Comparison of ENCODE assay signal across 25 mouse cellular contexts in genomic region chr8:84507220-84507619, GRCm38 (mm10).
"Had no signal": no experiment of that assay in that cellular context is flagged by ENCODE, and none has a peak within 500 bp of the region (broad histone marks: within the 10 kb centered on the region; RNA-seq: fewer than 3 reads in every experiment).

No protein-coding gene starts in this region.

- H3K27ac ChIP-seq: kidney, embryonic 15.5 days; limb, embryonic 10.5 days; limb, embryonic 13.5 days; liver, embryonic 12.5 days; liver, embryonic 15.5 days; lung, embryonic 15.5 days; midbrain, embryonic 12.5 days; midbrain, embryonic 15.5 days; neural tube, embryonic 12.5 days; neural tube, embryonic 15.5 days; stomach, postnatal 0 days had no signal

- H3K27me3 ChIP-seq: kidney, embryonic 15.5 days; limb, embryonic 13.5 days; liver, embryonic 12.5 days; liver, embryonic 15.5 days; lung, embryonic 15.5 days; midbrain, embryonic 12.5 days; midbrain, embryonic 15.5 days; neural tube, embryonic 12.5 days; neural tube, embryonic 15.5 days had no signal

- H3K9ac ChIP-seq: kidney, embryonic 15.5 days; limb, embryonic 13.5 days; liver, embryonic 12.5 days; liver, embryonic 15.5 days; lung, embryonic 15.5 days; midbrain, embryonic 12.5 days; midbrain, embryonic 15.5 days; neural tube, embryonic 12.5 days; neural tube, embryonic 15.5 days had no signal

- H3K36me3 ChIP-seq: kidney, embryonic 15.5 days; limb, embryonic 10.5 days; limb, embryonic 13.5 days; liver, embryonic 12.5 days; liver, embryonic 15.5 days; lung, embryonic 15.5 days; midbrain, embryonic 12.5 days; midbrain, embryonic 15.5 days; neural tube, embryonic 12.5 days; neural tube, embryonic 15.5 days had no signal

- DNase-seq: kidney, postnatal 10 days; kidney, postnatal 36 days; layer of hippocampus, postnatal 36 days; liver; lung, adult 18-20 months; lung, postnatal 10 days; lung, postnatal 36 days; right cerebral cortex, adult 18-20 months; right cerebral cortex, postnatal 14 days; right cerebral cortex, postnatal 4 days; thymus, adult 2 months; thymus, postnatal 14 days; thymus, postnatal 4 days had no signal

- H3K9me3 ChIP-seq: kidney, embryonic 15.5 days; limb, embryonic 10.5 days; limb, embryonic 13.5 days; liver, embryonic 12.5 days; liver, embryonic 15.5 days; lung, embryonic 15.5 days; megakaryocyte, embryonic 14.5 days; midbrain, embryonic 12.5 days; midbrain, embryonic 15.5 days; neural tube, embryonic 12.5 days; neural tube, embryonic 15.5 days had no signal

- ATAC-seq: liver, embryonic 12.5 days; midbrain, embryonic 15.5 days had no signal

- H3K4me3 ChIP-seq: kidney, embryonic 15.5 days; limb, embryonic 10.5 days; limb, embryonic 13.5 days; liver, embryonic 12.5 days; liver, embryonic 15.5 days; lung, embryonic 15.5 days; megakaryocyte, embryonic 14.5 days; midbrain, embryonic 12.5 days; midbrain, embryonic 15.5 days; neural tube, embryonic 12.5 days; neural tube, embryonic 15.5 days had no signal

- H3K4me2 ChIP-seq: kidney, embryonic 15.5 days; limb, embryonic 13.5 days; liver, embryonic 12.5 days; liver, embryonic 15.5 days; lung, embryonic 15.5 days; midbrain, embryonic 12.5 days; midbrain, embryonic 15.5 days; neural tube, embryonic 12.5 days; neural tube, embryonic 15.5 days had no signal

- H3K4me1 ChIP-seq: kidney, embryonic 15.5 days; limb, embryonic 10.5 days; limb, embryonic 13.5 days; liver, embryonic 12.5 days; liver, embryonic 15.5 days; lung, embryonic 15.5 days; megakaryocyte, embryonic 14.5 days; midbrain, embryonic 12.5 days; midbrain, embryonic 15.5 days; neural tube, embryonic 12.5 days; neural tube, embryonic 15.5 days had no signal
